Mouse (Mus musculus) liver, adult 2 months (tissue): ENCODE data around the gene Adgrv1.

Experiments
- CTCF ChIP-seq: fragments of 200-500 bp; IDR thresholded peaks from 2 replicates; pipeline ENCODE4 v1.5.1; 2011; ENCODE audit warnings: low read depth, low read length, control low read depth
- POLR2A ChIP-seq: fragments of 200-500 bp; IDR thresholded peaks from 2 replicates; pipeline ENCODE4 v1.6.1; 2011; ENCODE audit warnings: low read length, control low read depth; ENCODE audit not compliant: insufficient read depth; ENCODE audit errors: extremely low read depth

DNA sequence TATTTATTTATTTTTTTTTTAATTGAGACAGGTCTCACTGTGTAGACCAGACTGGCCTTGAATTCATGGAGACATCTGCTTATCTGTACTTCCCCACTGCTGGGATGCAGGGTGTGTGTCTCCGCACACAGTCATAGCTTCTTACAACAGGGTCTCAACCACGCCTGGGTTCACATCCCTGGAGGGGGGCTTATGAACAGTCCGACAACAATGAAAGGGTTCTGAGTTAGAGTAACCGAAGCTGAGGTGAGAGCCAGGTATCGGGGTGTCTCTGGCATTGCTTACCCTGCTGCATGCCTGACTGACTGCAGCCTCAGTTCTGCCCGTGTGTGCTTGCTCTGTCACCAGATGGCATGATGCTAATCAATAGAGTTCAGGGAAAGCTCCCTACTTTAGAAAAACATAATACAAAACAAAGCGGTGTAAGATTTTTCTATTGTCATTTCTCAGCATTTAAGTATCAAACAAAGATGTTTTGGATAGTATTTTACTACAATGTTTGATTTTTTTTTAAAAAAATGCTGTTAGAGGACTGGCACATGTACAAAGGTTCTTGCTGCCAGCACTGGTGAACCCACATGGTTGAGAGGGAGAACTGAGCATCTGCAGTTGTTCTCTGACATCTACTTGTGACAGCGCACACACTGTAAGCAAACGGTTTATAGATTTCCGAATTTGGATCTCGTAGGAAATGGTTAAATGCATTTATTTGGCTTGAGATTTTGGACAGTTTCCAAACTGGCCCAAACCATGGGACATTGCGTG lies 30.8 kb upstream of the Adgrv1 start:
- TF ChIP-seq POLR2A, result no peak
- no peak for TF ChIP-seq CTCF
